Mouse (Mus musculus) small intestine, adult 2 months (tissue): Measurements from ENCODE around the gene Mb.

ENCODE experiments used
- CTCF ChIP-seq: fragments of 200-500 bp; IDR thresholded peaks from 2 replicates; pipeline ENCODE4 v1.5.1; 2012; ENCODE audit warnings: low read depth, mild to moderate bottlenecking, control low read depth, inconsistent platforms, low read length, moderate library complexity, mixed read lengths; ENCODE audit not compliant: insufficient replicate concordance, insufficient read length; ENCODE audit errors: extremely low read depth
- POLR2A ChIP-seq: fragments of 200-500 bp; IDR thresholded peaks from 2 replicates; pipeline ENCODE4 v1.6.1; 2012; ENCODE audit warnings: low read depth, mild to moderate bottlenecking, control low read depth, inconsistent platforms, low read length, moderate library complexity

GRCm38 (mm10) chr15:77016509-77016908, 34.0 kb downstream of the Mb start:
- TF ChIP-seq POLR2A (no peak), CTCF (no peak)
